Mouse (Mus musculus) liver, embryonic 14.5 days (tissue): Measurements from ENCODE around the gene Mctp1. TPM values are rescaled to one million over a fixed set of nuclear protein-coding genes. Genes with fewer than 3 reads are reported as not detected.
"Not testable (repeated sequence)": the region's sequence is repeated elsewhere in the genome, so short reads cannot be mapped to it uniquely, and the experiment has no call there.

Experiments
- ATAC-seq: fragments of 200-750 bp; cut with Nextera tagmentation; 2 replicates; pipeline ENCODE4 v1.8.0; 2017; ENCODE audit warnings: moderate number of reproducible peaks, mild to moderate bottlenecking, moderate library complexity; ENCODE audit not compliant: insufficient read depth
- DNase-seq, 3 experiments: peaks; one replicate each; pipeline ENCODE4 v3.0.0-alpha.2; 2012 to 2013; ENCODE audit warnings: low read depth in 3 of 3, low spot score in 3 of 3
- H3K27ac ChIP-seq: fragments of 300-500 bp; sonication (generic); 2 replicates; pipeline ENCODE4 v1.5.1; 2014; ENCODE audit warnings: moderate library complexity, mild to moderate bottlenecking, control low read depth, inconsistent platforms
- H3K27me3 ChIP-seq: fragments of 300-500 bp; sonication (generic); 2 replicates; pipeline ENCODE4 v1.6.1; 2014; ENCODE audit warnings: mild to moderate bottlenecking, low read length, moderate library complexity; ENCODE audit not compliant: control insufficient read depth, insufficient read depth
- H3K36me3 ChIP-seq: fragments of 300-500 bp; sonication (generic); replicated peaks from 2 replicates; pipeline ENCODE4 v1.6.1; 2014; ENCODE audit warnings: low read depth; ENCODE audit not compliant: control insufficient read depth, insufficient read depth
- H3K4me1 ChIP-seq, 2 experiments: fragments of 200-500 bp in 1 of 2; fragments of 300-500 bp in 1 of 2; sonication (generic) in 1 of 2; replicated peaks; 2 replicates each; pipeline ENCODE4 v1.6.1; 2012 to 2014; ENCODE audit warnings: antibody characterized with exemption in 1 of 2, inconsistent platforms in 1 of 2, low read length in 1 of 2; ENCODE audit not compliant: control insufficient read depth in 2 of 2, insufficient read depth in 2 of 2
- H3K4me2 ChIP-seq: fragments of 300-500 bp; sonication (generic); 2 replicates; pipeline ENCODE4 v1.6.1; 2014; ENCODE audit warnings: low read depth, mild to moderate bottlenecking, control low read depth, moderate library complexity
- H3K4me3 ChIP-seq, 2 experiments: fragments of 200-500 bp in 1 of 2; fragments of 300-500 bp in 1 of 2; sonication (generic) in 1 of 2; 2 replicates each; pipeline ENCODE4 v1.5.1; 2012 to 2014; ENCODE audit warnings: low read depth in 2 of 2, low read length in 2 of 2, mild to moderate bottlenecking in 2 of 2, control low read depth in 1 of 2, inconsistent platforms in 1 of 2, moderate library complexity in 1 of 2; ENCODE audit not compliant: insufficient read depth in 1 of 2
- H3K9ac ChIP-seq: fragments of 300-500 bp; sonication (generic); replicated peaks from 2 replicates; pipeline ENCODE4 v1.6.1; 2014; ENCODE audit warnings: mild to moderate bottlenecking, control low read depth, moderate library complexity
- H3K9me3 ChIP-seq: fragments of 300-500 bp; sonication (generic); 2 replicates; pipeline ENCODE4 v1.6.1; 2016; ENCODE audit warnings: low read length, mixed read lengths; ENCODE audit not compliant: control insufficient read depth
- CTCF ChIP-seq: IDR thresholded peaks from 2 replicates; pipeline ENCODE4 v1.5.1; 2016; ENCODE audit warnings: antibody characterized with exemption, low read depth, control low read depth
- EP300 ChIP-seq: IDR thresholded peaks from 2 replicates; pipeline ENCODE4 v1.6.1; 2016; ENCODE audit warnings: antibody characterized with exemption, low read depth
- WGBS: fragments of 180-500 bp; shearing (Covaris S2); extraction: QIAGEN DNeasy Blood & Tissue Kit; methylation state at CpG from one replicate; pipeline ENCODE4 v1.1.7; 2014; ENCODE audit not compliant: insufficient replicate concordance; 5-methylcytosine and 5-hydroxymethylcytosine counted together
- polyA plus RNA-seq, 2 experiments: library from polyadenylated mRNA; depleted of rRNA in 1 of 2; stranded (reverse) in 1 of 2; unstranded in 1 of 2; fragments of >200 nt; fragmentation: Nextera tagmentation in 1 of 2; extraction: Ambion mirVana in 1 of 2; gene quantifications; 2 replicates each; pipeline versions ENCODE4 v1.2.1 to v1.2.3; 2012 to 2014

The Mctp1 gene
- polyA plus RNA-seq, 2 experiments = 0.50 to 0.99 TPM

GRCm38 (mm10) chr13:76566024-76566423 lies 181.7 kb downstream of the Mctp1 start:
- Histone ChIP-seq H3K27me3 (no peaks in the 10 kb centered on the region), H3K9ac (no peak overlapping the region), H3K4me3 (no peak overlapping the region), H3K27ac (no peak overlapping the region), H3K9me3 (no peaks in the 10 kb centered on the region), H3K36me3 (no peaks in the 10 kb centered on the region), H3K4me1 (no peaks in the 10 kb centered on the region), H3K4me2 (no peak overlapping the region)
- WGBS = 41% methylated on average over 3 of the region's 3 CpGs
- DNase-seq (no peak), ATAC-seq (no peak)
- TF ChIP-seq EP300 (no peak), CTCF (no peak)

GRCm38 (mm10) chr13:76567448-76567847 lies 183.1 kb downstream of the Mctp1 start:
- 50% methylated on average over 4 of the region's 4 CpGs for WGBS
- Histone ChIP-seq H3K9me3 (no peaks in the 10 kb centered on the region), H3K9ac (no peak overlapping the region), H3K27ac (no peak overlapping the region), H3K4me1 (no peaks in the 10 kb centered on the region), H3K4me3 (no peak overlapping the region), H3K4me2 (no peak overlapping the region), H3K36me3 (no peaks in the 10 kb centered on the region), H3K27me3 (no peaks in the 10 kb centered on the region)
- ATAC-seq (no peak), DNase-seq (no peak)
- no peak for TF ChIP-seq EP300
- TF ChIP-seq CTCF = no peak

- Histone ChIP-seq H3K9ac (no peak overlapping the region), H3K27ac (no peak overlapping the region), H3K4me3 (no peak overlapping the region), H3K4me2 (no peak overlapping the region), H3K36me3 (no peaks in the 10 kb centered on the region), H3K4me1 (no peaks in the 10 kb centered on the region), H3K27me3 (no peaks in the 10 kb centered on the region), H3K9me3 (no peaks in the 10 kb centered on the region)
- no peak for TF ChIP-seq CTCF
- TF ChIP-seq EP300 = no peak
- ATAC-seq = no peak
- DNase-seq = no peak
- 45% methylated on average over 2 of the region's 2 CpGs for WGBS
Measured at GRCm38 (mm10) chr13:76568569-76569211, 184.4 kb downstream of the Mctp1 start.

- Histone ChIP-seq H3K4me1 (no peaks in the 10 kb centered on the region; a peak in 1 of 4 replicates), H3K4me3 (no peak overlapping the region), H3K27me3 (no peaks in the 10 kb centered on the region), H3K36me3 (no peaks in the 10 kb centered on the region), H3K4me2 (no peak overlapping the region), H3K27ac (no peak overlapping the region), H3K9ac (no peak overlapping the region), H3K9me3 (no peaks in the 10 kb centered on the region)
- DNase-seq = peak in 2 of 3 experiments; percentile 22 to 29
- no peak for ATAC-seq
- TF ChIP-seq EP300 = no peak
- no peak for TF ChIP-seq CTCF
- 4% methylated on average over 5 of the region's 5 CpGs for WGBS
Measured at GRCm38 (mm10) chr13:76579414-76579813, 195.1 kb downstream of the Mctp1 start.

- Histone ChIP-seq H3K36me3 (no peaks in the 10 kb centered on the region), H3K4me3 (no peak overlapping the region), H3K9ac (no peak overlapping the region), H3K27me3 (no peaks in the 10 kb centered on the region), H3K27ac (no peak overlapping the region), H3K9me3 (no peaks in the 10 kb centered on the region), H3K4me2 (no peak overlapping the region), H3K4me1 (no peaks in the 10 kb centered on the region)
- TF ChIP-seq EP300 (no peak), CTCF (no peak)
- no peak for ATAC-seq
- 41% methylated on average over 3 of the region's 3 CpGs for WGBS
- no peak for DNase-seq
Measured at GRCm38 (mm10) chr13:76585447-76585846, 201.1 kb downstream of the Mctp1 start.

- not testable (repeated sequence) for H3K27me3 ChIP-seq, H3K9ac ChIP-seq, H3K4me2 ChIP-seq, H3K27ac ChIP-seq, H3K9me3 ChIP-seq, H3K4me1 ChIP-seq, DNase-seq, H3K36me3 ChIP-seq, H3K4me3 ChIP-seq
- peak; percentile 39; the same call in 1 of the 2 replicates for ATAC-seq
- 80% methylated on average over 11 of the region's 11 CpGs for WGBS
Measured at GRCm38 (mm10) chr13:76590709-76591108, 206.4 kb downstream of the Mctp1 start.
